ENCODE assay signal across 24 mouse cellular contexts in the genomic region with DNA sequence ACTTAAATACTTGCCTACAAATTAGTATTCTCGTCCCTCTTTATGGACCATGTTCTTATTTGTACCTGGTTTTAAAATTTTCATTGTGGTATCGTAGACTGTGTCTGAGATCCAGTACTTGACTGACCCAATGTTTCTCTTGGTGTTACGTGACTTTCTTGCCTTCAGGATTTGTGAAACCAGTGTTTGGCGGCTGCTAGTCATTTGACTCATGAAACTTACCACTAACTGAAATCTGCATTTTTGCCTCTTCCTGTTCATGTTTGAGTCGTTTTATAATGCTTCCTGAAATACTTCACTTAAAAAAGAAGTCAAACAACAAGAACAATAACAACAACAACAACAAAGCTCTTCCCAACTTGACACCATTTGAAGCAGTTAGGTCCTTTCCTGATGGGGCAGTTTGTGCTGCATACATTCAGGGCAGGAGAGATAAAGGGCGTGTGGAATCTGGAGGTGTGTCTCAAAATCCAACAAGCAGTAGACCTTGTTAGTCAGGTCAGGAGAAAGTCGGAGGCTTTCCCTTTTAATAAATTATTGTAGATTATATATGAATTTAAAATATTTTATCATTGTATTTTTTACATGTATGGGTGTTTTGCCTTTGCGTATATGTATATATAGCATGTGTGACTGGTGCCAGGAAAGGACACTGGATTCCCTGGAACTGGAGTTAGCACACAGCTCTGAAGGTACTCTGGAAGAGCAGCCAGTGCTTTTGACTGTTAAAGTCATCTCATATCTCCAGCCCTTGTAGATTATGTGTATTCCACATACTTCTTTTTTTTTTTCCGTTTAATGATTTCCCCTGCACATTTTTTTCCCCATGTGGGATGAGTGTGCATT.
DNase-seq lines count a peak whose midpoint lies in the region; ATAC-seq and TF ChIP-seq lines count a peak whose summit lies in the region.
"Had no signal": no experiment of that assay in that cellular context is flagged by ENCODE, and none has a peak within 500 bp of the region (broad histone marks: within the 10 kb centered on the region; RNA-seq: fewer than 3 reads in every experiment).

No protein-coding gene starts in this region.

- no peak overlapping the region for H3K4me2 ChIP-seq in intestine, embryonic 16.5 days (ENCODE audit: low read depth, low read length)
- no peak overlapping the region for H3K4me2 ChIP-seq in intestine, postnatal 0 days (replicated peaks; ENCODE audit: low read depth)
- H3K4me2 ChIP-seq: embryonic facial prominence, embryonic 12.5 days; forebrain, embryonic 12.5 days had no signal

- ATAC-seq in intestine, embryonic 16.5 days = peak; percentile 48; the same call in 1 of the 2 replicates
- ATAC-seq in intestine, postnatal 0 days = no peak
- ATAC-seq: activated CD4-positive, CD25-positive, alpha-beta regulatory T cell, adult 4 months; CD4-positive, CD25-positive, alpha-beta regulatory T cell, adult 4 months; forebrain, embryonic 14.5 days; forebrain, embryonic 16.5 days; Patski had no signal

- H3K4me3 ChIP-seq in intestine, embryonic 16.5 days (ENCODE audit: low read length) = no peak overlapping the region
- no peak overlapping the region for H3K4me3 ChIP-seq in intestine, postnatal 0 days (ENCODE audit: low read depth, low read length)
- no peak overlapping the region for H3K4me3 ChIP-seq in embryonic fibroblast, embryonic 13.5 days (ENCODE audit: insufficient read depth, low read length)
- H3K4me3 ChIP-seq in hindbrain, embryonic 10.5 days = no peak overlapping the region
- H3K4me3 ChIP-seq: embryonic facial prominence, embryonic 10.5 days; embryonic facial prominence, embryonic 12.5 days; erythroblast, embryonic 14.5 days; forebrain, embryonic 10.5 days; forebrain, embryonic 12.5 days had no signal

- H3K9ac ChIP-seq in intestine, embryonic 16.5 days (ENCODE audit: low read depth, low read length) = no peak overlapping the region
- H3K9ac ChIP-seq in intestine, postnatal 0 days (ENCODE audit: low read depth, low read length) = no peak overlapping the region
- H3K9ac ChIP-seq: embryonic facial prominence, embryonic 12.5 days; forebrain, embryonic 12.5 days had no signal

- DNase-seq in c-Kit-positive CD71-positive TER-119-positive erythroid progenitor cells, embryonic 14.5 days (ENCODE audit: low spot score) = no peak
- no peak for DNase-seq in hindbrain, embryonic 10.5 days (ENCODE audit: low spot score)
- DNase-seq: adrenal gland, adult 8-10 months; adrenal gland, postnatal 14 days; adrenal gland, postnatal 36 days; B cell, adult 2 months; cerebellum, adult 11 months; cerebellum, adult 18-20 months; cerebellum, adult 8-10 months; cerebellum, adult 9-11 months; cerebellum, postnatal 25 days had no signal

- peaks cover 4% of the 10 kb centered on the region; the same call in 1 of the 2 replicates for H3K4me1 ChIP-seq in intestine, embryonic 16.5 days (ENCODE audit: control insufficient read depth, insufficient read depth, low read length)
- H3K4me1 ChIP-seq in intestine, postnatal 0 days (replicated peaks; ENCODE audit: control insufficient read depth, insufficient read depth, low read length) = 0 out of 2 replicates have a peak, but pooled peaks cover 3% of the 10 kb centered on the region
- peaks cover 6% of the 10 kb centered on the region; the same call in 1 of the 2 replicates for H3K4me1 ChIP-seq in embryonic fibroblast, embryonic 13.5 days (ENCODE audit: control insufficient read depth, insufficient read depth, low read length)
- H3K4me1 ChIP-seq in hindbrain, embryonic 10.5 days (replicated peaks) = no peaks in the 10 kb centered on the region
- H3K4me1 ChIP-seq: embryonic facial prominence, embryonic 10.5 days; embryonic facial prominence, embryonic 12.5 days; forebrain, embryonic 10.5 days; forebrain, embryonic 12.5 days had no signal

- no peak for TF ChIP-seq CTCF in intestine, postnatal 0 days (IDR thresholded peaks at IDR 0.05; ENCODE audit: low read depth)
- no peak for TF ChIP-seq CTCF in embryonic fibroblast, embryonic 13.5 days (IDR thresholded peaks at IDR 0.05; ENCODE audit: borderline replicate concordance, insufficient read depth, low read length)

- no peaks in the 10 kb centered on the region for H3K36me3 ChIP-seq in intestine, embryonic 16.5 days (ENCODE audit: control insufficient read depth, insufficient read depth, low read length)
- H3K36me3 ChIP-seq in intestine, postnatal 0 days (ENCODE audit: control insufficient read depth, insufficient read depth) = no peaks in the 10 kb centered on the region
- H3K36me3 ChIP-seq in hindbrain, embryonic 10.5 days = no peaks in the 10 kb centered on the region
- H3K36me3 ChIP-seq: embryonic facial prominence, embryonic 10.5 days; embryonic facial prominence, embryonic 12.5 days; forebrain, embryonic 10.5 days; forebrain, embryonic 12.5 days had no signal

- no peaks in the 10 kb centered on the region for H3K27me3 ChIP-seq in intestine, embryonic 16.5 days (replicated peaks; ENCODE audit: control insufficient read depth, insufficient read depth, low read length)
- no peaks in the 10 kb centered on the region for H3K27me3 ChIP-seq in intestine, postnatal 0 days (replicated peaks; ENCODE audit: control insufficient read depth, insufficient read depth, low read length)
- no peaks in the 10 kb centered on the region for H3K27me3 ChIP-seq in hindbrain, embryonic 10.5 days (ENCODE audit: insufficient read depth, poor library complexity, severe bottlenecking)
- H3K27me3 ChIP-seq: embryonic facial prominence, embryonic 12.5 days; forebrain, embryonic 12.5 days; Patski had no signal

- no peaks in the 10 kb centered on the region for H3K9me3 ChIP-seq in intestine, embryonic 16.5 days (ENCODE audit: control insufficient read depth, low read length)
- H3K9me3 ChIP-seq in intestine, postnatal 0 days (ENCODE audit: control insufficient read depth) = no peaks in the 10 kb centered on the region
- H3K9me3 ChIP-seq in hindbrain, embryonic 10.5 days = no peaks in the 10 kb centered on the region
- H3K9me3 ChIP-seq: embryonic facial prominence, embryonic 10.5 days; embryonic facial prominence, embryonic 12.5 days; forebrain, embryonic 10.5 days; forebrain, embryonic 12.5 days had no signal

- TF ChIP-seq POLR2A in embryonic fibroblast, embryonic 13.5 days (IDR thresholded peaks at IDR 0.05; ENCODE audit: low read depth, low read length) = no peak

- 81% methylated on average over 9 of the region's 9 CpGs for WGBS in intestine, embryonic 16.5 days
- WGBS in intestine, postnatal 0 days = 75% methylated on average over 9 of the region's 9 CpGs
- 90% methylated on average over 9 of the region's 9 CpGs for whole genome bisulfite sequencing in hindbrain, embryonic 10.5 days

- H3K27ac ChIP-seq in intestine, embryonic 16.5 days (ENCODE audit: low read length) = no peak overlapping the region
- H3K27ac ChIP-seq in intestine, postnatal 0 days (ENCODE audit: low read depth, low read length) = no peak overlapping the region
- H3K27ac ChIP-seq in embryonic fibroblast, embryonic 13.5 days (ENCODE audit: insufficient read depth, low read length) = peak overlapping the region; percentile 97
- no peak overlapping the region for H3K27ac ChIP-seq in hindbrain, embryonic 10.5 days
- H3K27ac ChIP-seq: embryonic facial prominence, embryonic 10.5 days; embryonic facial prominence, embryonic 12.5 days; forebrain, embryonic 10.5 days; forebrain, embryonic 12.5 days had no signal
